Mouse (Mus musculus) heart, postnatal 0 days (tissue): ENCODE results near the gene Fam83e.

Experiments used
- CTCF ChIP-seq: IDR thresholded peaks from 2 replicates; pipeline ENCODE4 v1.5.1; 2016; ENCODE audit warnings: antibody characterized with exemption, control low read depth, low read depth
- EP300 ChIP-seq: IDR thresholded peaks from 2 replicates; pipeline ENCODE4 v1.6.1; 2016; ENCODE audit warnings: antibody characterized with exemption, low read depth

DNA sequence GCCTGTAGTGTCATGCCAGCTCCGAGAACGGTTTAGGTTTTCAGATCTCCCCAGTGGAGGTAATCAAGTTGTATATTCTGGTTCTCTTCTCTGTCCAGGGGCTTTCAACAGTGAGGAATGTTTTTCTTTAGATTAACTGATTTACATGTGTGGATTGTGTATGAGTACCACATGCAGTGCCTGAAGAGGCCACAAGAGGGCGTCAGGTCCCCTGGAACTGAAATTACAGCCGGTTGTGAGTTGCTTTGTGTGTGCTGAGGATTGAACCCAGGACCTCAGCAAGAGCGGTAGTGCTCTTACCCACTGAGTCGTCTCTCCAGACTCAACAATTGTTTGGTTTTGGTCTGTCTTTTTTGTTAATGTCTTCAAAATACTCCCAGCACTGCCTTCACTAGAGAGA lies 25.5 kb downstream of the Fam83e start:
- peak; percentile 17 for TF ChIP-seq CTCF
- TF ChIP-seq EP300: no peak
